Mouse (Mus musculus) midbrain, embryonic 13.5 days (tissue): ENCODE measurements at regions not wholly inside any gene's neighbourhood (a gene's known extent, or its start where the extent isn't known, plus 50 kb on each side); places are given as distances from the start of the nearest gene placed in this dataset.
A peak's percentile ranks its signal among the peaks of the same experiment; 100 is the strongest.

Source experiments
- ATAC-seq: fragments of 200-750 bp; cut with Nextera tagmentation; 2 replicates; pipeline ENCODE4 v1.8.0; 2017; ENCODE audit warnings: mild to moderate bottlenecking, moderate TSS enrichment, moderate library complexity
- H3K27ac ChIP-seq: fragments of 300-500 bp; sonication (generic); 2 replicates; pipeline ENCODE4 v1.5.1; 2015; ENCODE audit warnings: inconsistent platforms, mild to moderate bottlenecking, moderate library complexity
- H3K27me3 ChIP-seq: fragments of 300-500 bp; sonication (generic); 2 replicates; pipeline ENCODE4 v1.6.1; 2015; ENCODE audit warnings: mild to moderate bottlenecking, inconsistent platforms
- H3K36me3 ChIP-seq: fragments of 300-500 bp; sonication (generic); 2 replicates; pipeline ENCODE4 v1.6.1; 2015; ENCODE audit warnings: mild to moderate bottlenecking, inconsistent platforms
- H3K4me1 ChIP-seq: fragments of 300-500 bp; sonication (generic); replicated peaks from 2 replicates; pipeline ENCODE4 v1.6.1; 2015; ENCODE audit warnings: inconsistent platforms
- H3K4me2 ChIP-seq: fragments of 300-500 bp; sonication (generic); replicated peaks from 2 replicates; pipeline ENCODE4 v1.6.1; 2015; ENCODE audit warnings: moderate library complexity, mild to moderate bottlenecking, inconsistent platforms
- H3K4me3 ChIP-seq: fragments of 300-500 bp; sonication (generic); replicated peaks from 2 replicates; pipeline ENCODE4 v1.5.1; 2015; ENCODE audit warnings: mild to moderate bottlenecking, inconsistent platforms
- H3K9ac ChIP-seq: fragments of 300-500 bp; sonication (generic); replicated peaks from 2 replicates; pipeline ENCODE4 v1.6.1; 2015; ENCODE audit warnings: mild to moderate bottlenecking, inconsistent platforms
- H3K9me3 ChIP-seq: fragments of 300-500 bp; sonication (generic); 2 replicates; pipeline ENCODE4 v1.6.1; 2016; ENCODE audit warnings: mild to moderate bottlenecking, inconsistent platforms
- WGBS: fragments of 180-500 bp; shearing (Covaris S2); methylation state at CpG from one replicate; pipeline ENCODE4 v1.1.7; 2015; 5-methylcytosine and 5-hydroxymethylcytosine counted together

- Histone ChIP-seq H3K36me3 (no peaks in the 10 kb centered on the region), H3K9me3 (no peaks in the 10 kb centered on the region), H3K4me3 (no peak overlapping the region), H3K27ac (no peak overlapping the region), H3K4me1 (no peaks in the 10 kb centered on the region), H3K9ac (no peak overlapping the region), H3K4me2 (no peak overlapping the region), H3K27me3 (no peaks in the 10 kb centered on the region)
- ATAC-seq, result no peak
- 42% methylated on average over 2 of the region's 2 CpGs for WGBS
These were observed 54.4 kb upstream of the Ly86 start for GRCm38 (mm10) chr13:37290636-37291035.

GRCm38 (mm10) chr13:37288993-37289392 lies 56.0 kb upstream of the Ly86 start:
- Histone ChIP-seq H3K27me3 (no peaks in the 10 kb centered on the region), H3K36me3 (no peaks in the 10 kb centered on the region), H3K4me3 (no peak overlapping the region), H3K4me2 (no peak overlapping the region), H3K9me3 (no peaks in the 10 kb centered on the region), H3K4me1 (no peaks in the 10 kb centered on the region), H3K27ac (no peak overlapping the region), H3K9ac (no peak overlapping the region)
- ATAC-seq, result no peak
- WGBS, result 67% methylated on average over 1 of the region's 1 CpGs

GRCm38 (mm10) chr13:37282515-37282914 lies 62.5 kb upstream of the Ly86 start:
- no peak overlapping the region for H3K27ac ChIP-seq
- H3K36me3 ChIP-seq, result no peaks in the 10 kb centered on the region
- 89% methylated on average over 5 of the region's 5 CpGs for WGBS

GRCm38 (mm10) chr13:37279078-37279789 lies 65.8 kb upstream of the Ly86 start:
- no peaks in the 10 kb centered on the region for H3K36me3 ChIP-seq
- no peak overlapping the region for H3K4me2 ChIP-seq
- no peak for ATAC-seq

More at GRCm38 (mm10) chr13:37282515-37282914, 62.5 kb upstream of the Ly86 start:
- H3K9ac ChIP-seq, result no peak overlapping the region
- no peak for ATAC-seq
- H3K27me3 ChIP-seq, result no peaks in the 10 kb centered on the region
- no peak overlapping the region for H3K4me3 ChIP-seq
- H3K4me1 ChIP-seq, result no peaks in the 10 kb centered on the region
- H3K4me2 ChIP-seq, result no peak overlapping the region
- H3K9me3 ChIP-seq, result no peaks in the 10 kb centered on the region

GRCm38 (mm10) chr13:37249581-37250461 lies 95.2 kb upstream of the Ly86 start:
- Histone ChIP-seq H3K4me2 (no peak overlapping the region), H3K4me1 (no peaks in the 10 kb centered on the region), H3K27ac (no peak overlapping the region), H3K4me3 (no peak overlapping the region), H3K36me3 (no peaks in the 10 kb centered on the region), H3K27me3 (no peaks in the 10 kb centered on the region), H3K9me3 (no peaks in the 10 kb centered on the region), H3K9ac (no peak overlapping the region)
- 79% methylated on average over 14 of the region's 14 CpGs for WGBS
- ATAC-seq, result no peak

More at GRCm38 (mm10) chr13:37279078-37279789, 65.8 kb upstream of the Ly86 start:
- no peaks in the 10 kb centered on the region for H3K27me3 ChIP-seq
- H3K4me1 ChIP-seq, result 0 out of 2 replicates have a peak, but pooled peaks cover 2% of the 10 kb centered on the region
- H3K9me3 ChIP-seq, result no peaks in the 10 kb centered on the region
- 89% methylated on average over 8 of the region's 8 CpGs for WGBS
- no peak overlapping the region for H3K27ac ChIP-seq
- H3K4me3 ChIP-seq, result no peak overlapping the region
- H3K9ac ChIP-seq, result no peak overlapping the region

GRCm38 (mm10) chr13:37248741-37249140 lies 96.3 kb upstream of the Ly86 start:
- Histone ChIP-seq H3K36me3 (no peaks in the 10 kb centered on the region), H3K9me3 (no peaks in the 10 kb centered on the region), H3K27me3 (no peaks in the 10 kb centered on the region), H3K9ac (no peak overlapping the region), H3K4me2 (no peak overlapping the region), H3K4me1 (no peaks in the 10 kb centered on the region), H3K27ac (no peak overlapping the region), H3K4me3 (no peak overlapping the region)
- 86% methylated on average over 1 of the region's 1 CpGs for WGBS
- no peak for ATAC-seq

GRCm38 (mm10) chr13:37240048-37240447 lies 105.0 kb upstream of the Ly86 start:
- Histone ChIP-seq H3K27ac (no peak overlapping the region), H3K27me3 (no peaks in the 10 kb centered on the region), H3K9me3 (no peaks in the 10 kb centered on the region), H3K4me1 (no peaks in the 10 kb centered on the region), H3K36me3 (no peaks in the 10 kb centered on the region), H3K4me3 (no peak overlapping the region), H3K4me2 (no peak overlapping the region), H3K9ac (no peak overlapping the region)
- no peak for ATAC-seq
- 90% methylated on average over 5 of the region's 5 CpGs for WGBS

- Histone ChIP-seq H3K4me2 (no peak overlapping the region), H3K27me3 (no peaks in the 10 kb centered on the region), H3K36me3 (no peaks in the 10 kb centered on the region), H3K27ac (no peak overlapping the region), H3K9me3 (no peaks in the 10 kb centered on the region), H3K9ac (no peak overlapping the region), H3K4me3 (no peak overlapping the region), H3K4me1 (no peaks in the 10 kb centered on the region)
- no peak for ATAC-seq
- WGBS, result 95% methylated on average over 3 of the region's 3 CpGs
These were observed 107.7 kb upstream of the Ly86 start for GRCm38 (mm10) chr13:37237285-37237684.

- H3K9me3 ChIP-seq, result no peaks in the 10 kb centered on the region
- H3K4me2 ChIP-seq, result no peak overlapping the region
- H3K27ac ChIP-seq, result no peak overlapping the region
- H3K9ac ChIP-seq, result no peak overlapping the region
- no peak overlapping the region for H3K4me3 ChIP-seq
- H3K27me3 ChIP-seq, result no peaks in the 10 kb centered on the region
- no peaks in the 10 kb centered on the region for H3K4me1 ChIP-seq
- no peaks in the 10 kb centered on the region for H3K36me3 ChIP-seq
- no peak for ATAC-seq
- WGBS, result 95% methylated on average over 1 of the region's 1 CpGs
These were observed 119.2 kb upstream of the Ly86 start for GRCm38 (mm10) chr13:37225834-37226233.

GRCm38 (mm10) chr13:37220436-37220835 lies 124.6 kb upstream of the Ly86 start:
- WGBS, result 84% methylated on average over 3 of the region's 3 CpGs
- no peak for ATAC-seq

GRCm38 (mm10) chr13:37218596-37218995 lies 126.4 kb upstream of the Ly86 start:
- no peak for ATAC-seq
- H3K27me3 ChIP-seq, result no peaks in the 10 kb centered on the region
- H3K4me3 ChIP-seq, result no peak overlapping the region
- no peak overlapping the region for H3K4me2 ChIP-seq
- H3K9ac ChIP-seq, result no peak overlapping the region
- no peaks in the 10 kb centered on the region for H3K9me3 ChIP-seq
- WGBS, result 86% methylated on average over 4 of the region's 4 CpGs
- no peaks in the 10 kb centered on the region for H3K36me3 ChIP-seq
- no peaks in the 10 kb centered on the region for H3K4me1 ChIP-seq
- no peak overlapping the region for H3K27ac ChIP-seq

More at GRCm38 (mm10) chr13:37220436-37220835, 124.6 kb upstream of the Ly86 start:
- H3K27ac ChIP-seq, result no peak overlapping the region
- no peaks in the 10 kb centered on the region for H3K9me3 ChIP-seq
- no peak overlapping the region for H3K4me2 ChIP-seq
- H3K4me3 ChIP-seq, result no peak overlapping the region
- no peaks in the 10 kb centered on the region for H3K4me1 ChIP-seq
- no peak overlapping the region for H3K9ac ChIP-seq
- no peaks in the 10 kb centered on the region for H3K27me3 ChIP-seq
- no peaks in the 10 kb centered on the region for H3K36me3 ChIP-seq

- no peak overlapping the region for H3K4me2 ChIP-seq
- peak; percentile 69; the same call in 1 of the 2 replicates for ATAC-seq
- 73% methylated on average over 8 of the region's 8 CpGs for WGBS
These were observed 130.3 kb upstream of the Ly86 start for GRCm38 (mm10) chr13:37214590-37215282.

More at GRCm38 (mm10) chr13:37214590-37215282, 130.3 kb upstream of the Ly86 start:
- no peak overlapping the region for H3K4me3 ChIP-seq
- H3K4me1 ChIP-seq, result no peaks in the 10 kb centered on the region
- no peaks in the 10 kb centered on the region for H3K9me3 ChIP-seq
- no peaks in the 10 kb centered on the region for H3K36me3 ChIP-seq
- 0 out of 2 replicates have a peak overlapping the region, but pooled peaks have one; percentile 39 for H3K27ac ChIP-seq
- H3K9ac ChIP-seq, result no peak overlapping the region
- H3K27me3 ChIP-seq, result no peaks in the 10 kb centered on the region
